Mouse (Mus musculus) heart, adult 11 months (tissue): ENCODE measurements around the gene Tapt1.
"Not testable (repeated sequence)": the region's sequence is repeated elsewhere in the genome, so short reads cannot be mapped to it uniquely, and the experiment has no call there.

Experiments
- DNase-seq: peaks from one replicate; pipeline ENCODE4 v3.0.0; 2022

Gene Tapt1

GRCm38 (mm10) chr5:44226521-44227461, at the start of gene Tapt1:
TSS of gene Tapt1 (minus strand) at chr5:44226626.
- DNase-seq, result peak; percentile 99

GRCm38 (mm10) chr5:44271564-44271963, 45.1 kb upstream of the Tapt1 start:
- DNase-seq, result no peak

- DNase-seq, result not testable (repeated sequence)
Measured at GRCm38 (mm10) chr5:44268524-44268923, 42.1 kb upstream of the Tapt1 start.

- peak; percentile 70 for DNase-seq
Measured at GRCm38 (mm10) chr5:44261691-44262090, 35.3 kb upstream of the Tapt1 start.

DNA sequence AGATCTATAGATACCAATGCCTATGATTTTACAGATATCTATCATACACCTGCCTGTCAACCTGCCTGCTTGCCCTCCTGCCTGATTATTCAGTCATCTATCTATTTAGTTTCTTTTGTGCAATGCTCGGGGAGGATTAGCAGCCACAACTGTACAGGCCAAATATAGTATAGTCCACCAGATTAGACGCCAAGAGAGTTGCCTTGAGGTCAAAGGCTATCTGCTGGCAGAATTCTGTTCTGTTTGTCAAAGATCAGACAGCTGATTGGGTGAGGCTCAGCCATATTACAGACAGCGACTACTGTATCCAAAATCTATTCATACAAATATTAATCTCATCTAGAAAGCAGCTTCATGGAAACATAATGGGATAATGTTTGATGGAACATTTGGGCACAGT, 34.7 kb upstream of the Tapt1 start:
- no peak for DNase-seq

- DNase-seq, result no peak
Measured at GRCm38 (mm10) chr5:44259678-44260077, 33.3 kb upstream of the Tapt1 start.

DNA sequence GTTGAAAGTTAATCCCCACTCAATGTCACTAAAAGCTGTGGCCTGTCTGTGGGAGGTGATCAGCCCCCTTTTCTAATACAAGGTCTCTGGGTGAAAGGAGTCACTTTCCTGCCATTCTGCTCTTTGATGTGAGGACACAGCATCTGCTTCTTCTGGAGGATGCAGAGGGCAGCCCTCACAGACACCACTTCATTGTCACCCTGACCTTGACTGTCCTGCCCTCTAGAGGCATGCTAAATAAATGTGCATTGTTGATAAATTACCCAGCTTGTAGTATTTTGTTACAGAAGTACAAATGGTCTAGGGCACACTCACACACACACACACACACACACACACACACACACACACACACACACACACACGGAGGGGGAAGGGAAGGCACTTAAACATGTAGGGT, 31.7 kb upstream of the Tapt1 start:
- DNase-seq, result peak; percentile 68

DNA sequence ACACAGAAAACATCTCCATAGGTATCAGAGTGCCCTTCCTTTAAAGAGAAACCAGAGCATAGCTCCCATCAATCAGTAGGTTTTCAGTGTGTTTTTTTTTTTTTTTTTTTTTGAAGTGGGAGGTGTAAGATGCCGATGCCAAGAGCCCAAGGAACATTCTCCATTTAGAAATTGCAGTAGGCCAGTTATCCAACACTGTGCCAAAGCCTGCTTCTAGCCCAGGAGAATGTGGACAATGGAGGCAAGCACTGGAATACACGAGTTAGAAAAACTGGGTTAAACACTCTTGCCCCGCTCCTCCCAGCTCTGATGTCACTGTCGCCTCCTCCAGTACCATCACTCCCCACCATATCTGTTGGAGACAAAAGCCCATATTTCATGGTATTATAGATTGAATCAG, 31.0 kb upstream of the Tapt1 start:
- DNase-seq, result peak; percentile 33

GRCm38 (mm10) chr5:44256512-44256911, 30.1 kb upstream of the Tapt1 start:
- DNase-seq, result peak; percentile 61

- DNase-seq, result no peak
Measured at GRCm38 (mm10) chr5:44255756-44256398, 29.5 kb upstream of the Tapt1 start.

- DNase-seq, result no peak
Measured at GRCm38 (mm10) chr5:44253449-44253848, 27.0 kb upstream of the Tapt1 start.

- DNase-seq, result no peak
Measured at GRCm38 (mm10) chr5:44252395-44252794, 26.0 kb upstream of the Tapt1 start.

DNA sequence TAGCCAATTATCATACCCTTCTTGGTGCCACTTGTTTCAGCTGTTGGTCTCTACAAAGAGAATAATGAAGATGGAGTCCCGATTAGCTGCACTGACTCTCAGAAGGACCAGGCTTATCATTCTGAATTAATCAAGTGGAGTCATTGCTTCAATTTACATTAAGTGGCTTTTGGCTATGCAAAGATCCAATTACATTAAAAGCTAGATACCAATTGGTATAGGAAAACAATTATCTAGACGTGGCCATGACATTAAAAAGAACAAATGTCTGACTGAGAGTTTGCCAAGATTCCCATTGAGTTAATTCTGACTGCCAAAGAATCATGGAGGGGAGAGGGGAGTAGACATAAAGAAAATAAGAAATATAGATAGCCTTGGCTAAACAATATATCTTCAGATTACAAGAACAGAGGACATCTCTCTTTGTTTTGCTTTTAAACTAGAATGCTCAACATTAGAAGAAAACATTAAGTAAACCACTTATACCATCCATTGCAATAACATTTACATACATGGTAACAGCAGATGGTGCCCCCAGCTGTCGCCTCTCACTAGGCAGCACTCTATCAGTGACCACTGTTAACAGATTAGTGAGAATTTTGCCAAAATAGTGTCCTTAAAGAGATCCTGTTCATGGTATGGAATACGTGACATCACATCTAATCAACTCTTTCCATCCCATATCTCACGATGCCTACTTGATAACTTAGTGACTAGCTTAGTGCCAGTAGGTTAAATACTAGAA, 24.0 kb upstream of the Tapt1 start:
- no peak for DNase-seq

DNA sequence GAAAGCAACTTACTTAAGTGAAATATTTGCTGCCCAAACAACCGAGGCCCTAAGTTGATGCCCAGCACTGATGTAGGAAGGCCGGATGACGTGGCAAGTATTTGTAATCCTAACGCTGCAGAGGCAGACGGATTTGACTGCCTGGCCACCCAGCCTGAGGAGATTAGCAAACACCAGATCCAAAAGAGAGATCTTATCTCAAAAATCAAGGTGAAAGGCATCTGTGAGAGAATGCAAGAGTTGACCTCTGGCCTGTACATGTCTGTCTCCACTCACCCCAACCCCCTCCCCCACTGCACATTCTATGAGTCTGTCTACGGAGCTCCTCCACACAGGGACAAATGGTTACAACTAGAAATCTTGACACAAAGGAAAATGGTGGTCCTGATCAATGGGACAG, 22.9 kb upstream of the Tapt1 start:
- no peak for DNase-seq

- peak; percentile 55 for DNase-seq
Measured at GRCm38 (mm10) chr5:44246493-44247217, 20.2 kb upstream of the Tapt1 start.

GRCm38 (mm10) chr5:44244894-44245423, 18.5 kb upstream of the Tapt1 start:
- DNase-seq, result no peak

GRCm38 (mm10) chr5:44242828-44243227, 16.4 kb upstream of the Tapt1 start:
- DNase-seq, result peak; percentile 4

- no peak for DNase-seq
Measured at GRCm38 (mm10) chr5:44241726-44242125, 15.3 kb upstream of the Tapt1 start.

DNA sequence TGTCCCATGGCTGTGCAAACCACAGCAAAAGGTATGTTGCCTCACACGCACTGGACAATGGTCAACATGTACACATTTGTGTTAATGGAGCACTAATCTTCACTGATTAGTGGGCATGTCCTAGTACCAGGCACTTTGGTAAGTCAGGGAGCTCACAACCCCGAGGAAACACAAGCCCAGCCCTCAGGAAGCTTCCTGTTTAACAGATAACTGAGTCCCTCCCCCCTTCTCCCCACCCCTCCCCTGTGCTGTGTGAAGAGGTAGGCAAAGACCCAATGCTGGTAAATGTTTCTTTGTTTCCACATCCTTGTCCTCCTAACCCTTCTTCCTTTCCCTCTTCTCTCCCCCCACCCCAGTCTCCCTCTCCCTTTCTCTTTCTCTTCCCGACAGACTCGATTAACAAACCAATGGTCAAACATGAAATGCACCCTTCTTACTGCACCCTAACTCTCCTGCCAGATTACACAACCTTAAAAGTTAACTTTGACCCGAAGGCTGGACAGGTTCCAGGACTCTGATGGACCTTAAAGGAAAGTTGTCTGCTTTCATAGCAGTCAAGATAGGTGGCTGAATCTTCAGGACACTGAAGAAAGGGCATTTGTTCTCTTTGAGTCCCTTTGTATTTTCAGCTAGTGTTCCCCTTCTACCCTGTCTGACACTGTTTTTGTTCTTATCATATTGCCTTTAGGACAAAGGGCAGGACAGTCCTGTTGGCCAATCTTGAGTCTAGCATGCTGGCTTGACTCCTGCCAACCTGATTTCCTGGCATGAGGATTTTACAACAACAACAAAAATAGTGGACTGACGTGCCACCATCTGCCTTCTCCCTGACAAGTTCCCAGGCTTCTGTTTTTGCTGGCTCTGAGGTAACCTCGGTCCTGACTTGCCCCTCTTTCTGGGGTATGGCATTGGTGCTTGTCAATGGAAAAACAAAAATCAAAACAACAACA, 13.0 kb upstream of the Tapt1 start:
- DNase-seq, result peak; percentile 94

DNA sequence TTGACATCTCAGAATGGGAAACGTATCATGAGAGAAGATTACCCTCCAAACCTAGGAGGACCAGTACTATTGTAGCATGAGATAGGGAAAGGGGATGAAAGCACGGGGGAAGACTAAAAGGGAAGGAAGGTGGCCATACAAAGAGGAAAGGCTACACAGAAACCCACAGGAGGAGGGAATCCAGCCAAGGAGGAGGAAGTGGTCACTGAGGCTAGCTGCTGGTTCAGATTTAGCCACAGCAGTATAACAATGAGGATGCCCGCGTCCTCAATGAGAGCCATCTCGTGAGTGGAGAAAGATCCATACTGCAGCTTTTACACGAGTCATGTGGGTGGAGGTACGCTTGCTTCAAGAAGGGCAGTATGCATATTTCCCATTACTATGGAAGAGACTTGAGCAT, 11.8 kb upstream of the Tapt1 start:
- peak; percentile 82 for DNase-seq

- peak; percentile 70 for DNase-seq
Measured at GRCm38 (mm10) chr5:44234606-44235005, 8.2 kb upstream of the Tapt1 start.
